ENCODE assay signal across 28 mouse cellular contexts in genomic region chr1:61423253-61423652, GRCm38 (mm10).
"Had no signal": no experiment of that assay in that cellular context is flagged by ENCODE, and none has a peak within 500 bp of the region (broad histone marks: within the 10 kb centered on the region; RNA-seq: fewer than 3 reads in every experiment).

No protein-coding gene starts in this region.

- H3K36me3 ChIP-seq: heart, embryonic 10.5 days; heart, embryonic 12.5 days; hindbrain, embryonic 13.5 days; hindbrain, embryonic 15.5 days; intestine, embryonic 15.5 days; kidney, embryonic 15.5 days; limb, embryonic 10.5 days; limb, embryonic 12.5 days; liver, embryonic 13.5 days; liver, embryonic 15.5 days had no signal

- H3K4me3 ChIP-seq: heart, embryonic 10.5 days; heart, embryonic 12.5 days; hindbrain, embryonic 13.5 days; hindbrain, embryonic 15.5 days; intestine, embryonic 15.5 days; kidney, embryonic 15.5 days; limb, embryonic 10.5 days; limb, embryonic 12.5 days; liver, embryonic 13.5 days; liver, embryonic 15.5 days had no signal

- H3K9me3 ChIP-seq: heart, embryonic 10.5 days; heart, embryonic 12.5 days; hindbrain, embryonic 13.5 days; hindbrain, embryonic 15.5 days; intestine, embryonic 15.5 days; kidney, embryonic 15.5 days; limb, embryonic 10.5 days; limb, embryonic 12.5 days; liver, embryonic 13.5 days; liver, embryonic 15.5 days had no signal

- H3K9ac ChIP-seq: heart, embryonic 12.5 days; hindbrain, embryonic 13.5 days; hindbrain, embryonic 15.5 days; intestine, embryonic 15.5 days; kidney, embryonic 15.5 days; limb, embryonic 12.5 days; liver, embryonic 13.5 days; liver, embryonic 15.5 days; liver, postnatal 0 days had no signal

- DNase-seq: gastrocnemius, postnatal 14 days; gastrocnemius, postnatal 36 days; heart, adult 18-20 months; heart, postnatal 10 days; heart, postnatal 36 days; kidney, adult 2 months; kidney, adult 9 months; kidney, postnatal 14 days; kidney, postnatal 36 days; layer of hippocampus, adult 9-11 months; layer of hippocampus, postnatal 36 days; liver; liver, embryonic 13.5 days; liver, postnatal 0 days had no signal

- H3K27ac ChIP-seq: heart, embryonic 10.5 days; hindbrain, embryonic 13.5 days; hindbrain, embryonic 15.5 days; hindbrain, postnatal 0 days; intestine, embryonic 15.5 days; kidney, embryonic 15.5 days; kidney, postnatal 0 days; limb, embryonic 10.5 days; limb, embryonic 12.5 days; liver, embryonic 13.5 days; liver, embryonic 15.5 days had no signal

- H3K4me2 ChIP-seq: heart, embryonic 12.5 days; hindbrain, embryonic 13.5 days; hindbrain, embryonic 15.5 days; intestine, embryonic 15.5 days; kidney, embryonic 15.5 days; limb, embryonic 12.5 days; liver, embryonic 11.5 days; liver, embryonic 13.5 days; liver, embryonic 15.5 days had no signal

- H3K27me3 ChIP-seq: heart, embryonic 12.5 days; hindbrain, embryonic 13.5 days; hindbrain, embryonic 15.5 days; intestine, embryonic 15.5 days; limb, embryonic 12.5 days; liver, embryonic 13.5 days; liver, embryonic 15.5 days had no signal

- H3K4me1 ChIP-seq: heart, embryonic 10.5 days; intestine, embryonic 15.5 days; limb, embryonic 12.5 days; liver, embryonic 13.5 days; liver, embryonic 15.5 days had no signal

- ATAC-seq: hindbrain, postnatal 0 days; inflammation-experienced regulatory T-cells, adult 6 months; intestine, embryonic 15.5 days; intestine, postnatal 0 days; liver, postnatal 0 days had no signal
